Mouse (Mus musculus) liver, postnatal 0 days (tissue): ENCODE measurements around the gene Htr1f.

ENCODE experiments used
- CTCF ChIP-seq: sonication (generic); IDR thresholded peaks from 2 replicates; pipeline ENCODE4 v1.5.1; 2016; ENCODE audit warnings: antibody characterized with exemption, low read depth
- EP300 ChIP-seq: IDR thresholded peaks from 2 replicates; pipeline ENCODE4 v1.6.1; 2016; ENCODE audit warnings: antibody characterized with exemption, low read depth, mild to moderate bottlenecking

GRCm38 (mm10) chr16:64883896-64884295 is 221.8 kb downstream of the Htr1f start:
- TF ChIP-seq CTCF = no peak
- no peak for TF ChIP-seq EP300
